14 mouse cellular contexts compared by ENCODE assay signal in genomic region chr2:102742685-102743084, GRCm38 (mm10).
DNase-seq lines count a peak whose midpoint lies in the region; ATAC-seq and TF ChIP-seq lines count a peak whose summit lies in the region.
"Had no signal": no experiment of that assay in that cellular context is flagged by ENCODE, and none has a peak within 500 bp of the region (broad histone marks: within the 10 kb centered on the region; RNA-seq: fewer than 3 reads in every experiment).

No protein-coding gene starts in this region.

- peak; percentile 58 for ATAC-seq in megakaryocyte-erythroid progenitor cell, adult 5-6 weeks (replicated peaks; ENCODE audit: low FRiP score, low TSS enrichment, poor library complexity, severe bottlenecking)
- no peak for ATAC-seq in hindbrain, embryonic 16.5 days
- ATAC-seq: hindbrain, postnatal 0 days had no signal

- no peak overlapping the region for H3K9ac ChIP-seq in MEL (ENCODE audit: control insufficient read depth, low read depth, low read length, poor library complexity, severe bottlenecking)
- no peak overlapping the region for H3K9ac ChIP-seq in heart, adult 2 months (ENCODE audit: low read depth, low read length)
- no peak overlapping the region for H3K9ac ChIP-seq in hindbrain, embryonic 16.5 days (ENCODE audit: low read depth, low read length)

- DNase-seq in cerebellum, adult 8-10 months: peak; percentile 23
- no peak for DNase-seq in cerebellum, postnatal 4 days (ENCODE audit: low spot score in 2 of 2)
- peak; percentile 46 for DNase-seq in MEL (ENCODE audit: low read depth, low spot score)
- DNase-seq in frontal cortex, adult 2 months (ENCODE audit: extremely low spot score in 1 of 2, low spot score in 1 of 2): peak; percentile 41 to 77
- DNase-seq in heart, adult 2 months: no peak
- no peak for DNase-seq in urinary bladder, postnatal 36 days (ENCODE audit: low spot score in 2 of 2)
- DNase-seq: adrenal gland, adult 2 months; heart, postnatal 14 days; lung, adult 2 months; thymus, postnatal 4 days had no signal

- H3K27me3 ChIP-seq in MEL (ENCODE audit: control insufficient read depth in 1 of 2, insufficient read depth in 2 of 2, low read length in 2 of 2): no peaks in the 10 kb centered on the region
- H3K27me3 ChIP-seq in heart, adult 2 months (ENCODE audit: control insufficient read depth, insufficient read depth, low read length): no peaks in the 10 kb centered on the region
- no peaks in the 10 kb centered on the region for H3K27me3 ChIP-seq in hindbrain, embryonic 16.5 days (replicated peaks; ENCODE audit: control insufficient read depth, insufficient read depth, low read length)

- no peak overlapping the region for H3K4me2 ChIP-seq in hindbrain, embryonic 16.5 days (ENCODE audit: low read length)

- H3K9me3 ChIP-seq in MEL (replicated peaks; ENCODE audit: insufficient read depth, low read length): no peaks in the 10 kb centered on the region
- H3K9me3 ChIP-seq in hindbrain, embryonic 16.5 days (ENCODE audit: control insufficient read depth, low read length): no peaks in the 10 kb centered on the region

- 76% methylated on average over 5 of the region's 5 CpGs for WGBS in heart, adult 2 months
- WGBS in hindbrain, embryonic 16.5 days: 65% methylated on average over 5 of the region's 5 CpGs

- no peak for TF ChIP-seq CTCF in MEL (IDR thresholded peaks at IDR 0.05 in 2 of 3, conservative IDR thresholded peaks at IDR 0.05 in 1 of 3; ENCODE audit: control insufficient read depth in 1 of 3, insufficient read depth in 1 of 3, low read depth in 2 of 3, low read length in 3 of 3, poor library complexity in 1 of 3, severe bottlenecking in 1 of 3)
- no peak for TF ChIP-seq CTCF in heart, adult 2 months (IDR thresholded peaks at IDR 0.05)

- peaks cover 20 to 37% of the 10 kb centered on the region in 2 experiments for H3K4me1 ChIP-seq in MEL (ENCODE audit: control insufficient read depth in 1 of 2, insufficient read depth in 2 of 2, low read length in 2 of 2)
- H3K4me1 ChIP-seq in heart, adult 2 months (ENCODE audit: control insufficient read depth, insufficient read depth, low read length): peaks cover 8% of the 10 kb centered on the region
- H3K4me1 ChIP-seq in hindbrain, embryonic 16.5 days (ENCODE audit: control insufficient read depth, insufficient read depth, low read depth, low read length): peaks cover 5% of the 10 kb centered on the region; the same call in 1 of the 2 replicates

- TF ChIP-seq EP300 in MEL (IDR thresholded peaks at IDR 0.05; ENCODE audit: low read depth in 1 of 2, low read length in 2 of 2): peak; percentile 50 to 87; a peak in 3 of 4 replicates
- TF ChIP-seq EP300 in heart, adult 2 months (IDR thresholded peaks at IDR 0.05; ENCODE audit: insufficient read depth, low read depth, low read length): no peak

- intact Hi-C loops in heart, adult 2 months (cut with DNase I): loop anchor here (5.0 kb wide), 3 partner anchors 55 to 340 kb away; no protein-coding TSS in a partner anchor

- H3K79me2 ChIP-seq in MEL (ENCODE audit: control insufficient read depth, insufficient read depth, low read length, poor library complexity): no peaks in the 10 kb centered on the region
- no peaks in the 10 kb centered on the region for H3K79me2 ChIP-seq in heart, adult 2 months (replicated peaks; ENCODE audit: control insufficient read depth, insufficient read depth, low read length)

- peaks cover 0 to 35% of the 10 kb centered on the region in 2 experiments; a peak in 2 of 4 replicates for H3K36me3 ChIP-seq in MEL (ENCODE audit: control insufficient read depth in 1 of 2, insufficient read depth in 2 of 2, low read length in 2 of 2)
- no peaks in the 10 kb centered on the region for H3K36me3 ChIP-seq in heart, adult 2 months (ENCODE audit: control insufficient read depth, insufficient read depth, low read length)
- 0 out of 2 replicates have a peak, but pooled peaks cover 5% of the 10 kb centered on the region for H3K36me3 ChIP-seq in hindbrain, embryonic 16.5 days (ENCODE audit: control insufficient read depth, insufficient read depth, low read length)

- TF ChIP-seq RAD21 in MEL (IDR thresholded peaks at IDR 0.05; ENCODE audit: low read depth, low read length): no peak

- H3K27ac ChIP-seq in MEL (ENCODE audit: control insufficient read depth, low read depth, low read length): no peak overlapping the region
- no peak overlapping the region for H3K27ac ChIP-seq in heart, adult 2 months
- no peak overlapping the region for H3K27ac ChIP-seq in hindbrain, embryonic 16.5 days (ENCODE audit: low read depth, low read length)
- H3K27ac ChIP-seq: hindbrain, postnatal 0 days had no signal

- no peak for TF ChIP-seq POLR2A in MEL (IDR thresholded peaks at IDR 0.05; ENCODE audit: control insufficient read depth in 1 of 2, insufficient read depth in 1 of 2, low read depth in 1 of 2, low read length in 2 of 2, poor library complexity in 1 of 2)
- no peak for TF ChIP-seq POLR2A in heart, adult 2 months (IDR thresholded peaks at IDR 0.05; ENCODE audit: insufficient read depth, low read depth, low read length)

- H3K4me3 ChIP-seq in MEL (ENCODE audit: control insufficient read depth in 1 of 2, insufficient read depth in 1 of 2, low read depth in 2 of 2, low read length in 2 of 2): no peak overlapping the region
- H3K4me3 ChIP-seq in heart, adult 2 months: no peak overlapping the region
- H3K4me3 ChIP-seq in hindbrain, embryonic 16.5 days (ENCODE audit: low read length): no peak overlapping the region
- H3K4me3 ChIP-seq: erythroblast, embryonic 14.5 days had no signal

TF ChIP-seq in MEL, 35 proteins besides CTCF, POLR2A, EP300 and RAD21:
- TF ChIP-seq GATA1 (IDR thresholded peaks at IDR 0.05; ENCODE audit: low read depth, low read length) (no peak), ZKSCAN1 (IDR thresholded peaks at IDR 0.05; ENCODE audit: low read depth, low read length) (no peak), E2F4 (IDR thresholded peaks at IDR 0.05; ENCODE audit: borderline replicate concordance, low read depth, low read length) (no peak), CHD1 (IDR thresholded peaks at IDR 0.05; ENCODE audit: low read depth, low read length) (no peak), SMC3 (IDR thresholded peaks at IDR 0.05; ENCODE audit: low read depth, low read length) (no peak), HCFC1 (IDR thresholded peaks at IDR 0.05; ENCODE audit: low read depth, low read length) (no peak), BHLHE40 (IDR thresholded peaks at IDR 0.05; ENCODE audit: borderline replicate concordance, low read depth, low read length) (peak; percentile 91; the same call in 1 of the 2 replicates), SIN3A (IDR thresholded peaks at IDR 0.05; ENCODE audit: low read length) (peak; percentile 43; the same call in 1 of the 2 replicates), MAZ (IDR thresholded peaks at IDR 0.05; ENCODE audit: low read depth, low read length) (no peak), KAT2A (conservative IDR thresholded peaks at IDR 0.05; ENCODE audit: low read depth, low read length) (no peak), ZC3H11A (IDR thresholded peaks at IDR 0.05; ENCODE audit: low read depth, low read length) (no peak), USF2 (IDR thresholded peaks at IDR 0.05; ENCODE audit: borderline replicate concordance in 1 of 2, insufficient read depth in 1 of 2, low read depth in 1 of 2, low read length in 2 of 2) (no peak), TCF12 (IDR thresholded peaks at IDR 0.05; ENCODE audit: low read depth, low read length) (peak; percentile 67), MYB (IDR thresholded peaks at IDR 0.05; ENCODE audit: low read depth, low read length) (peak; percentile 69), MAX (IDR thresholded peaks at IDR 0.05; ENCODE audit: low read length) (no peak), MXI1 (IDR thresholded peaks at IDR 0.05; ENCODE audit: low read depth, low read length) (peak; percentile 64; the same call in 1 of the 2 replicates), RCOR1 (IDR thresholded peaks at IDR 0.05; ENCODE audit: low read depth, low read length) (no peak), ETS1 (IDR thresholded peaks at IDR 0.05; ENCODE audit: low read depth, low read length) (peak; percentile 62)

Comparison
In these comparisons a context has a peak if more than half of its experiments do, and no peak if none do; other contexts are left out.
1. DNase-seq: peak in cerebellum, adult 8-10 months (single experiment), MEL (single experiment) and frontal cortex, adult 2 months (2 of 2); none in cerebellum, postnatal 4 days (0 of 2), heart, adult 2 months (0 of 2) and urinary bladder, postnatal 36 days (0 of 2).